Mouse (Mus musculus): ENCODE data around the gene Ccnjl.

GRCm38 (mm10) chr11:43483122-43483792 lies 45.3 kb upstream of the Ccnjl start:
- TF ChIP-seq CTCF (IDR thresholded peaks at IDR 0.05; ENCODE audit: control insufficient read depth, insufficient read depth, low read length) (no peak), POLR2A (IDR thresholded peaks at IDR 0.05; ENCODE audit: borderline replicate concordance, control insufficient read depth, low read depth, low read length) (no peak)
